Mouse (Mus musculus) MEL (cell line): ENCODE results near the gene Taf5. TPM values are rescaled to one million over a fixed set of nuclear protein-coding genes. Genes with fewer than 3 reads are reported as not detected.
A peak's percentile ranks its signal among the peaks of the same experiment; 100 is the strongest.

ENCODE experiments used
- DNase-seq: peaks from one replicate; pipeline ENCODE4 v3.0.0; 2011; ENCODE audit warnings: low read depth, low spot score
- H3K27ac ChIP-seq: 2 replicates; pipeline ENCODE4 v1.5.1; 2012; ENCODE audit warnings: low read depth, mild to moderate bottlenecking, control low read depth, low read length, moderate library complexity; ENCODE audit not compliant: control insufficient read depth
- H3K27me3 ChIP-seq, 2 experiments: fragments of 150-350 bp in 1 of 2; sonication (generic) in 1 of 2; 2 replicates each; pipeline ENCODE4 v1.6.1; 2012; ENCODE audit warnings: low read length in 2 of 2, mild to moderate bottlenecking in 2 of 2, improper control_type of control experiment in 1 of 2, moderate library complexity in 1 of 2; ENCODE audit not compliant: insufficient read depth in 2 of 2, control insufficient read depth in 1 of 2
- H3K36me3 ChIP-seq, 2 experiments: 2 replicates each; pipeline ENCODE4 v1.6.1; 2012 to 2014; ENCODE audit warnings: low read length in 2 of 2, improper control_type of control experiment in 1 of 2, inconsistent platforms in 1 of 2, mild to moderate bottlenecking in 1 of 2; ENCODE audit not compliant: insufficient read depth in 2 of 2, control insufficient read depth in 1 of 2
- H3K4me1 ChIP-seq, 2 experiments: fragments of 150-350 bp in 1 of 2; sonication (generic) in 1 of 2; 2 replicates each; pipeline ENCODE4 v1.6.1; 2012; ENCODE audit warnings: low read length in 2 of 2, improper control_type of control experiment in 1 of 2, mild to moderate bottlenecking in 1 of 2; ENCODE audit not compliant: insufficient read depth in 2 of 2, control insufficient read depth in 1 of 2
- H3K4me3 ChIP-seq, 2 experiments: fragments of 150-350 bp in 1 of 2; sonication (generic) in 1 of 2; 2 replicates each; pipeline ENCODE4 v1.5.1; 2012; ENCODE audit warnings: low read depth in 2 of 2, low read length in 2 of 2, mild to moderate bottlenecking in 2 of 2, moderate library complexity in 2 of 2, control low read depth in 1 of 2, improper control_type of control experiment in 1 of 2; ENCODE audit not compliant: control insufficient read depth in 1 of 2, insufficient read depth in 1 of 2
- H3K79me2 ChIP-seq: 2 replicates; pipeline ENCODE4 v1.6.1; 2012; ENCODE audit warnings: mild to moderate bottlenecking, low read length, moderate library complexity; ENCODE audit not compliant: control insufficient read depth, poor library complexity, insufficient read depth
- H3K9ac ChIP-seq: 2 replicates; pipeline ENCODE4 v1.6.1; 2012; ENCODE audit warnings: low read depth, mild to moderate bottlenecking, control low read depth, low read length, moderate library complexity; ENCODE audit not compliant: control insufficient read depth, poor library complexity, severe bottlenecking
- H3K9me3 ChIP-seq: fragments of 150-350 bp; sonication (generic); replicated peaks from 2 replicates; pipeline ENCODE4 v1.6.1; 2012; ENCODE audit warnings: mild to moderate bottlenecking, low read length, improper control_type of control experiment, moderate library complexity; ENCODE audit not compliant: insufficient read depth
- CHD1 ChIP-seq: IDR thresholded peaks from 2 replicates; pipeline ENCODE4 v1.6.1; 2012; ENCODE audit warnings: low read depth, mild to moderate bottlenecking, inconsistent platforms, low read length, improper control_type of control experiment
- CTCF ChIP-seq, 3 experiments: IDR thresholded peaks in 2 of 3; conservative IDR thresholded peaks in 1 of 3; 2 replicates each; pipeline ENCODE4 v1.5.1; 2011 to 2012; ENCODE audit warnings: low read length in 3 of 3, low read depth in 2 of 3, mild to moderate bottlenecking in 2 of 3, improper control_type of control experiment in 1 of 3, inconsistent platforms in 1 of 3, mixed read lengths in 1 of 3, moderate library complexity in 1 of 3; ENCODE audit not compliant: control insufficient read depth in 1 of 3, insufficient read depth in 1 of 3, poor library complexity in 1 of 3, severe bottlenecking in 1 of 3
- MYC ChIP-seq: IDR thresholded peaks from 2 replicates; pipeline ENCODE4 v1.6.1; 2011; ENCODE audit warnings: low read depth, mild to moderate bottlenecking, low read length, improper control_type of control experiment, moderate library complexity
- POLR2AphosphoS2 ChIP-seq: IDR thresholded peaks from 2 replicates; pipeline ENCODE4 v1.6.1; 2011; ENCODE audit warnings: low read length, improper control_type of control experiment
- RAD21 ChIP-seq: IDR thresholded peaks from 2 replicates; pipeline ENCODE4 v1.6.1; 2011; ENCODE audit warnings: mild to moderate bottlenecking, low read depth, low read length, improper control_type of control experiment
- SIN3A ChIP-seq: IDR thresholded peaks from 2 replicates; pipeline ENCODE4 v1.6.1; 2012; ENCODE audit warnings: low read length, improper control_type of control experiment, inconsistent platforms
- SMC3 ChIP-seq: IDR thresholded peaks from 2 replicates; pipeline ENCODE4 v1.6.1; 2011; ENCODE audit warnings: low read depth, low read length, improper control_type of control experiment
- TAL1 ChIP-seq: IDR thresholded peaks from 2 replicates; pipeline ENCODE4 v1.6.1; 2012; ENCODE audit warnings: mild to moderate bottlenecking, inconsistent platforms, low read length, moderate library complexity, mixed read lengths
- TCF12 ChIP-seq: IDR thresholded peaks from 2 replicates; pipeline ENCODE4 v1.6.1; 2014; ENCODE audit warnings: low read depth, mild to moderate bottlenecking, inconsistent platforms, low read length, improper control_type of control experiment, moderate library complexity
- UBTF ChIP-seq: IDR thresholded peaks from 2 replicates; pipeline ENCODE4 v1.6.1; 2012; ENCODE audit warnings: low read depth, mild to moderate bottlenecking, inconsistent platforms, low read length, improper control_type of control experiment, moderate library complexity, borderline replicate concordance; ENCODE audit not compliant: insufficient read depth
- polyA plus RNA-seq, 2 experiments: library from polyadenylated mRNA; stranded (reverse) in 1 of 2; unstranded in 1 of 2; fragments of >175 nt in 1 of 2; fragments of >200 nt in 1 of 2; gene quantifications; 2 replicates each; pipeline versions ENCODE4 v1.2.1 to v1.2.4; 2012; ENCODE audit warnings: low replicate concordance in 2 of 2, low read depth in 1 of 2; ENCODE audit not compliant: insufficient read length in 2 of 2, insufficient read depth in 1 of 2, missing spikeins in 1 of 2
- total RNA-seq: library from RNA; depleted of rRNA; stranded (reverse); fragments of 300-350 nt; gene quantifications from 2 replicates; pipeline ENCODE4 v1.2.3, GENCODE M21; 2012

Gene Taf5
- total and polyA plus RNA-seq, 3 experiments = 22.8 to 74.3 (median 25.1) TPM

GRCm38 (mm10) chr19:47040720-47041473 lies 26.6 kb upstream of the Taf5 start:
- H3K79me2 ChIP-seq = no peaks in the 10 kb centered on the region
- TF ChIP-seq POLR2AphosphoS2 (no peak), TCF12 (no peak), CHD1 (no peak), MYC (no peak)
- H3K27ac ChIP-seq = no peak overlapping the region
- H3K9me3 ChIP-seq = no peaks in the 10 kb centered on the region
- H3K36me3 ChIP-seq = peaks cover 8 to 43% of the 10 kb centered on the region in 2 experiments
- no peak for DNase-seq
- no peaks in the 10 kb centered on the region for H3K27me3 ChIP-seq
- H3K9ac ChIP-seq = no peak overlapping the region
- no peak overlapping the region for H3K4me3 ChIP-seq
- no peaks in the 10 kb centered on the region for H3K4me1 ChIP-seq

- Histone ChIP-seq H3K9ac (no peak overlapping the region), H3K4me3 (no peak overlapping the region), H3K4me1 (no peaks in the 10 kb centered on the region), H3K79me2 (0 out of 2 replicates have a peak, but pooled peaks cover 2% of the 10 kb centered on the region), H3K27ac (no peak overlapping the region), H3K9me3 (no peaks in the 10 kb centered on the region), H3K27me3 (no peaks in the 10 kb centered on the region), H3K36me3 (peaks cover 11 to 32% of the 10 kb centered on the region in 2 experiments)
- peak; percentile 64 for DNase-seq
- peak in 2 of 3 experiments; percentile 42 to 68; a peak in 4 of 6 replicates for TF ChIP-seq CTCF (IDR thresholded peaks at IDR 0.05 in 2 of 3, conservative IDR thresholded peaks at IDR 0.05 in 1 of 3; ENCODE audit: control insufficient read depth in 1 of 3, insufficient read depth in 1 of 3, low read depth in 2 of 3, low read length in 3 of 3, poor library complexity in 1 of 3, severe bottlenecking in 1 of 3)
- peak; percentile 47 for TF ChIP-seq RAD21
- TF ChIP-seq SIN3A = 0 out of 2 replicates have a peak, but pooled peaks have one; percentile 32
- peak; percentile 55 for TF ChIP-seq SMC3
- TF ChIP-seq UBTF = no peak
Measured at GRCm38 (mm10) chr19:47043608-47044007, 23.9 kb upstream of the Taf5 start.

- no peak overlapping the region for H3K27ac ChIP-seq
- H3K4me1 ChIP-seq = peaks cover 4 to 17% of the 10 kb centered on the region in 2 experiments
- no peak for DNase-seq
- peaks cover 15 to 22% of the 10 kb centered on the region in 2 experiments for H3K36me3 ChIP-seq
- peaks cover 20% of the 10 kb centered on the region for H3K79me2 ChIP-seq
- TF ChIP-seq TAL1 (no peak), MYC (no peak)
- TF ChIP-seq, all 39 proteins: peak for 0
- H3K27me3 ChIP-seq = no peaks in the 10 kb centered on the region
- no peak overlapping the region for H3K4me3 ChIP-seq
- no peaks in the 10 kb centered on the region for H3K9me3 ChIP-seq
- H3K9ac ChIP-seq = no peak overlapping the region
Measured at GRCm38 (mm10) chr19:47046343-47046742, 21.2 kb upstream of the Taf5 start.
